Mouse (Mus musculus): ENCODE data around the gene Deup1. TPM values are rescaled to one million over a fixed set of nuclear protein-coding genes. Genes with fewer than 3 reads are reported as not detected.

Deup1 gene
- polyA plus RNA-seq, 1 experiment from 2014 or later, result 0.26 TPM

DNA sequence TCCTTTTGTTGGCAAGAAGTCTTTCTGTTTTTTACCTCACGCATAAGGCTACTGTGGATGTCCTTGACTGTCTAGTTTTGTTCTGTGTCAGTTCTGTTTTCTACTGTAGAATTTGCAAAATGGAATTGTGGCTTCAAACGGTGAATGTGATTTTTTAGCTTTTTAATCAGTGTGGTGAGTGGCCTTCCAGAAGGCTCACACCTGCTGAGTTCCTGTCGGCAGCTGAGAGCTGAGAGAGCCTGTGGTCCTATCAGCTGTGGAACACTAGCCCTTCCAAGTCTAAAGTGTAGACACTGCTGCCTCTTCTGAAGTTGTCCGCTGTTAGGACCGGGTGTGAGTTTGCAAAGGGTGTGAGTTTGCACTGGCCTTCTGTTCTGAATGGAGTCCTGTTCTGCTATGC lies 104.8 kb downstream of the Deup1 start:
- 82% methylated on average over 5 of the region's 5 CpGs for WGBS
- no peak for ATAC-seq (replicated peaks; ENCODE audit: low FRiP score, low TSS enrichment, low read depth)
- no peak overlapping the region for H3K27ac ChIP-seq (ENCODE audit: low read depth)

DNA sequence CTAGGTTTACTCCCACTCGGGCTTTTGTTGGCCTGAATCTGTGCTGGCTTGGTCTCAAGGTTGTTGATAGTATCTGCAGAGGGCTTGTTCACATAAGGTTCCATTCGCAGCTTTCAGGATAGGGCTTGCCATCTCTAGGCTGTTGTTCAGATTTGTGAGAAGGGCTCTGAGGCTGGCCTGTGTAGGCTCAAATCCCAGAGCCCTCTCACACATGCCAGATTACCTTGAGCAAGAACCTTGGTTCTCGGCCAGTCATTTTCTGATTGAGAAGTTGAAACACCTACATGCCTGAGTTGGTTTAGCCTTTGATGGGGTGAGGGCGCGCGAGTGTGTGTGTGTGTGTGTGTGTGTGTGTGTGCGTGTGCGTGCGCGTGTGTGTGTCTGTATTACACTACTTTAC lies 105.4 kb downstream of the Deup1 start:
- no peak for ATAC-seq (replicated peaks; ENCODE audit: low FRiP score, low TSS enrichment, low read depth)
- H3K4me2 ChIP-seq (ENCODE audit: low read length), result no peak overlapping the region
- H3K4me3 ChIP-seq (ENCODE audit: low read depth, low read length), result no peak overlapping the region
- peaks cover 6% of the 10 kb centered on the region for H3K4me1 ChIP-seq (replicated peaks; ENCODE audit: control insufficient read depth, insufficient read depth, low read length)
- 90% methylated on average over 10 of the region's 10 CpGs for WGBS
- no peaks in the 10 kb centered on the region for H3K27me3 ChIP-seq (replicated peaks; ENCODE audit: control insufficient read depth, insufficient read depth, low read length)
- DNase-seq (ENCODE audit: low spot score), result no peak
- no peaks in the 10 kb centered on the region for H3K36me3 ChIP-seq (ENCODE audit: control insufficient read depth, insufficient read depth, low read length)
- H3K27ac ChIP-seq (ENCODE audit: low read depth), result no peak overlapping the region
- H3K9ac ChIP-seq (ENCODE audit: low read length), result no peak overlapping the region
- H3K9me3 ChIP-seq (ENCODE audit: control insufficient read depth, low read length), result no peaks in the 10 kb centered on the region

More for the DNA sequence above, 104.8 kb downstream of the Deup1 start:
- Histone ChIP-seq H3K4me2 (ENCODE audit: low read length) (no peak overlapping the region), H3K9me3 (ENCODE audit: control insufficient read depth, low read length) (no peaks in the 10 kb centered on the region), H3K27me3 (replicated peaks; ENCODE audit: control insufficient read depth, insufficient read depth, low read length) (no peaks in the 10 kb centered on the region), H3K9ac (ENCODE audit: low read length) (no peak overlapping the region), H3K36me3 (ENCODE audit: control insufficient read depth, insufficient read depth, low read length) (no peaks in the 10 kb centered on the region), H3K4me1 (replicated peaks; ENCODE audit: control insufficient read depth, insufficient read depth, low read length) (peaks cover 10% of the 10 kb centered on the region), H3K4me3 (ENCODE audit: low read depth, low read length) (no peak overlapping the region)
- no peak for DNase-seq (ENCODE audit: low spot score)

DNA sequence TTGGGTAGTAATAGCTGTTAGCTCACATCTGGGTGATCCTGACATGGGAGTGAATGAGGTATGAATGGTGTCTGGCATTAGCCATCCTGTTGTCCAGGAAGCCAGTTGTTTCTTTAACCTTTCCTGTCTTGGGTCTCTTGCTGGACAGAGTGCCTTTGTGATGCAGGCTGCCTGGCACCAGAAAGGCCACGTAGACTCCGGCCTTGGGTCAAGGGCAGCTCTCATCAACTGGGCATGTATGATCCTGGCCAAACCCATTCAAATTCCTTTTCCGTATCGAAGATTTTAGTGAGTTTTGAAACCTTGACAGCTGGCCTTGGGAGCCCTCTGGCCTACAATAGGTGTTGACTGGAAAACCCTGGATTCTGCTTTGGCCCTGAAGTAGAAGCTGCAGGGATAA lies 109.8 kb downstream of the Deup1 start:
- DNase-seq (ENCODE audit: low spot score) (no peak), ATAC-seq (replicated peaks; ENCODE audit: low FRiP score, low TSS enrichment, low read depth) (no peak)
- no peak overlapping the region for H3K4me3 ChIP-seq (ENCODE audit: low read depth, low read length)
- no peak overlapping the region for H3K27ac ChIP-seq (ENCODE audit: low read depth)
- 74% methylated on average over 4 of the region's 4 CpGs for WGBS
- no peaks in the 10 kb centered on the region for H3K9me3 ChIP-seq (ENCODE audit: control insufficient read depth, low read length)
- no peaks in the 10 kb centered on the region for H3K36me3 ChIP-seq (ENCODE audit: control insufficient read depth, insufficient read depth, low read length)
- no peak overlapping the region for H3K9ac ChIP-seq (ENCODE audit: low read length)
- H3K4me1 ChIP-seq (replicated peaks; ENCODE audit: control insufficient read depth, insufficient read depth, low read length), result 0 out of 2 replicates have a peak, but pooled peaks cover 2% of the 10 kb centered on the region
- H3K4me2 ChIP-seq (ENCODE audit: low read length), result no peak overlapping the region
- H3K27me3 ChIP-seq (replicated peaks; ENCODE audit: control insufficient read depth, insufficient read depth, low read length), result no peaks in the 10 kb centered on the region

DNA sequence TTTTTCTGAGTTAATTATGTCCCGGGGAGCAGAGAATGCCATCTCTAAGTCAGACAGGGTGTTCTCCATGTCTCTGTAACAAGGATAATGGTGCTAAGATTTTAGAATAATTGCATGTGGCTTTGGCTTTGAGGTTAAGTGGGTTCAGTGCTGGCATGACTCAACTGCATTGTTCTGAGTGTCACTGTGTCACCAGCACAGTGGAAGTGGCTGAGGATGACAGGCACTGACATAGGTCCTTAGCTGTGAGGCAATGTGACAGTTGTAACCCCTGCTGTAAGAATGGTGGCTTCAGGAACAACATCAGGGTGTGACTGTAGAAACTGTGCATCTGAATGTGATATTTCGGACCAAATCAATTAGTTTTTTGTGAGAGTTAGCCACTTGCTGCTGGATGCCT lies 111.7 kb downstream of the Deup1 start:
- no peaks in the 10 kb centered on the region for H3K27me3 ChIP-seq (replicated peaks; ENCODE audit: control insufficient read depth, insufficient read depth, low read length)
- H3K9ac ChIP-seq (ENCODE audit: low read length), result no peak overlapping the region
- H3K4me1 ChIP-seq (replicated peaks; ENCODE audit: control insufficient read depth, insufficient read depth, low read length), result 0 out of 2 replicates have a peak, but pooled peaks cover 2% of the 10 kb centered on the region
- H3K36me3 ChIP-seq (ENCODE audit: control insufficient read depth, insufficient read depth, low read length), result no peaks in the 10 kb centered on the region
- no peak overlapping the region for H3K27ac ChIP-seq (ENCODE audit: low read depth)
- 70% methylated on average over 2 of the region's 2 CpGs for WGBS
- H3K4me3 ChIP-seq (ENCODE audit: low read depth, low read length), result no peak overlapping the region
- DNase-seq (ENCODE audit: low spot score) (no peak), ATAC-seq (replicated peaks; ENCODE audit: low FRiP score, low TSS enrichment, low read depth) (no peak)
- H3K9me3 ChIP-seq (ENCODE audit: control insufficient read depth, low read length), result no peaks in the 10 kb centered on the region
- H3K4me2 ChIP-seq (ENCODE audit: low read length), result no peak overlapping the region

DNA sequence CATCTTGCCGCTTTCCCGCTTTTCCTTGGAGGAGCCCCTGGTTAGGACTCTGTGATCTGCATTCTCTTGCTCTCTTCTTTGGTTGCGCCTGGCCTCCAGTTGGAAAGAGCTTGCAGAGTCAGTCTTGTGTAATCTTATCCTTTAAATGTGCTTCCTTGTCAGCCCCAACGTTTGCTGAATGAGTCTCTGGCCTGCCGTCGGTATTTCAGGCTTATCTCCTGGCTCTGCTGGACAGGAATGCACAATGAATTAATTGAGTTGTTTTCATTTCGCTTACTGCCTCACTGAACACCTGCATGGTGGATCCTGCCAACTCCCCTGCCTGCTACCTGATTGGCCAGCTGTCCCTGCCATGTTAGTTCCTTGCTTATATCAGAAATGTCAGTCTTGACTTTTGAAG lies 114.8 kb downstream of the Deup1 start:
- Histone ChIP-seq H3K36me3 (ENCODE audit: control insufficient read depth, insufficient read depth, low read length) (no peaks in the 10 kb centered on the region), H3K9ac (ENCODE audit: low read length) (no peak overlapping the region), H3K27me3 (replicated peaks; ENCODE audit: control insufficient read depth, insufficient read depth, low read length) (no peaks in the 10 kb centered on the region), H3K4me1 (replicated peaks; ENCODE audit: control insufficient read depth, insufficient read depth, low read length) (peaks cover 11% of the 10 kb centered on the region), H3K4me2 (ENCODE audit: low read length) (no peak overlapping the region), H3K27ac (ENCODE audit: low read depth) (no peak overlapping the region), H3K9me3 (ENCODE audit: control insufficient read depth, low read length) (no peaks in the 10 kb centered on the region), H3K4me3 (ENCODE audit: low read depth, low read length) (no peak overlapping the region)
- WGBS, result 48% methylated on average over 7 of the region's 7 CpGs
- no peak for DNase-seq (ENCODE audit: low spot score)
- ATAC-seq (replicated peaks; ENCODE audit: low FRiP score, low TSS enrichment, low read depth), result no peak

DNA sequence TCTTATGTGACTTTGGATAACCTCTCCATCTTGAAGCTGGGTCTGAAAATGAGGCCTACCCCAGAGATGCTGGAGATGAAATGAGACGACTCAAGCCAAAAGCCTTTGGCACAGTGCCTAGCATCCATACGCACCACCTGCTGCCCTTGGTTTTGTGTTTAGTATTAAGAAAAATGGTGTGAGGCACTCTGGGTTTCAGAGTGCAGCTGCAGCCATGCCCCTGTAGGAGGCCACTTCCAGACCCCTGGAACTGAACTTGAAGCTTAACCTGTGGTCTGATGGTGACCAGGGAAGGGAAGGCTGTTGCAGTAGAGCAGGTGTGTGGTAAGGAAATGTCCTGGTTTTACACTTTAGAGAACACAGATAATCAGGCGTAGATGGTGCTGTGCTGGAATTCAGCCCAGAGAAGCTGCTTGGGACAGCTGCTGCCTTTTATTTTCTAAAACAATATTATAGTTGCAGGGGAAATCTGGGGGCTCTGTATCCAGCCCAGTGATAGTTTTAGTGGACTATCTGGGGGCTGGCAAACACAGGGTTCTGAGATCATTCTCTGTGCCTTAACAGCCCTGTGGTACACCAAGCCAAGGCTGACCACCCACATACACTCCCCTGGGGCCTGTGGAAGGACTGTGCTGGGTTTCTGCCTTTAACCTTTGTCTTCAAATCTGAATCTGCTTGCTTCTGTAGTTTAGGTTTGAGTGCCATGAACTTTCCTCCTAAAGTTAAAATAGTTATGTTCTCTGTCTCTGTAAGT lies 117.0 kb downstream of the Deup1 start:
- Histone ChIP-seq H3K27ac (ENCODE audit: low read depth) (no peak overlapping the region), H3K4me2 (ENCODE audit: low read length) (no peak overlapping the region), H3K4me1 (replicated peaks; ENCODE audit: control insufficient read depth, insufficient read depth, low read length) (peaks cover 11% of the 10 kb centered on the region), H3K4me3 (ENCODE audit: low read depth, low read length) (no peak overlapping the region), H3K27me3 (replicated peaks; ENCODE audit: control insufficient read depth, insufficient read depth, low read length) (no peaks in the 10 kb centered on the region), H3K36me3 (ENCODE audit: control insufficient read depth, insufficient read depth, low read length) (no peaks in the 10 kb centered on the region), H3K9me3 (ENCODE audit: control insufficient read depth, low read length) (no peaks in the 10 kb centered on the region), H3K9ac (ENCODE audit: low read length) (no peak overlapping the region)
- no peak for ATAC-seq (replicated peaks; ENCODE audit: low FRiP score, low TSS enrichment, low read depth)
- 36% methylated on average over 3 of the region's 3 CpGs for WGBS
- no peak for DNase-seq (ENCODE audit: low spot score)

Other genes with a start within 250 kb of the Deup1 start
- gene Smco4, start 134.5 kb downstream of the Deup1 start, polyA plus RNA-seq (2014; fragmentation: Nextera tagmentation; extraction: Ambion mirVana), result 5.6 and 7.3 TPM in 2 replicates
- gene Slc36a4, start 81.8 kb upstream of the Deup1 start, polyA plus RNA-seq (2014; fragmentation: Nextera tagmentation; extraction: Ambion mirVana), result 15.2 and 15.9 TPM in 2 replicates
- not detected in 2 replicates for gene Mtnr1b, start 246.6 kb upstream of the Deup1 start, polyA plus RNA-seq (2014; fragmentation: Nextera tagmentation; extraction: Ambion mirVana)